Mouse (Mus musculus): ENCODE measurements around the gene Wdfy3. TPM values are rescaled to one million over a fixed set of nuclear protein-coding genes. Genes with fewer than 3 reads are reported as not detected.
A peak's percentile ranks its signal among the peaks of the same experiment; 100 is the strongest.

Wdfy3 gene
- polyA plus RNA-seq, 1 experiment = 68.1 TPM

DNA sequence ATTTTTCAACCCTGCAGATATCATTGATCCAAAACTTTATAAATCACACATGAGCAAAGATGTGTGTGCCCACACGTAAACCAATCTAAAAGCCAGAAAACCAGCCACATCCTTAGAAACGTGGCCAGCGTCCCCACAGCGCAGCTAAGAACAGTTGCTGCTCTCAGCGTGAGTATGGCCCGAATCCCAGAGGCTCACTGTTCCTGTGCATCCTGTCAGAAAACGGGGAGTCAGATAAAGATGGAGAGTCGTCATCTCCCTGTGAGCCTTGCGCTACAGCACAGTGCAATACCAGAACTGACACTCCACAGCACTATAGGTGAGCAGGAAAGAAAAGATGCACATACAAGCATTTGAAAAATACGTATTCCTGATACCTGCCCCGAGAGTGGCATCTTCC lies 172.9 kb downstream of the Wdfy3 start:
- TF ChIP-seq POLR2A (IDR thresholded peaks at IDR 0.05; ENCODE audit: borderline replicate concordance, extremely low read depth, insufficient read depth, insufficient read length, poor library complexity, severe bottlenecking) (no peak), CTCF (IDR thresholded peaks at IDR 0.05; ENCODE audit: borderline replicate concordance, extremely low read depth, insufficient read depth, insufficient read length) (no peak)
- DNase-seq (ENCODE audit: low read depth) = no peak

DNA sequence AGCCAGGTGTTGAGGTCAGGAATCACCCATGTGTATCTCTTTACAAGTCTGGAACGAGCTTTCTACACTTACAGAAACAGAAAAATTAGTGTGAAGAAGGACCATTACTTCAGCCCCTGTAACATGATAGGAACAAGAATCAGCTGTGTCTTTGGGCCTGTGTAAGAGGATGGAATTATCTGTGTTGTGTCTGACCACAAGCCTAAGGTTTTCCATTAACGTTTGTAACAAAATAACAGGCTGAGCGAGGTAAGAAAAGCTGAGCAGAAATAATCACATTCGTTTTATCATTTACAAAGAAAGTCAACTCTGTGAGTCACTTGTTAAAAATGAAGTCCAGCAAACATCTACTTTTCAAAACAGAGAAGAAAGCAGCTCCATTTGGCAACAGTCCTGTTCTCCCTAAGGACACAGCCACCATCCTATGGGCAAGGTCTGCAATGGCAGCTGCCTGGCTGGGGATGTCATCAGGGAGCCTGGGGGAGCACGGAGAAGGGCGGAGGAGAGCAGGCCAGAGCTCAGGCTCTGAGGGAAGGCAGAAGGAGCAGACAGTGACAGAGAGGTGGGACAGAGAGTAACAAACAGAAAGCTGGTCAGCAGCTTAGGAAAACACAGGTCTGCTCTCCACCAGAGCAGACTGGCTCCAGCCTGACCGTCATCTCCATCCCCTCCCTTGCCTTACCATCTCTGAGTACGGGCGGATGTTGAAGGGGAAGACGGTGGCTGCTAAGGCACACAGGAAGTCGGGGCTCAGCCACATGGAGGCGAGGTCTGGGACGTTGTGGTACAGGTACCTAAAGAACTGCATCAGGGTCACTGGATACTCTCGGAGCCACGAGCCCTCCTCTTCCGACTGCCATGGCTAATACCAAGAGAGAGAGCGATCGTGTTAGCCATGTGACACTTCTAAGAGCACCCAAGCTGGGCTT lies 173.7 kb downstream of the Wdfy3 start:
- no peak for DNase-seq (ENCODE audit: low read depth)
- no peak for TF ChIP-seq CTCF (IDR thresholded peaks at IDR 0.05; ENCODE audit: borderline replicate concordance, extremely low read depth, insufficient read depth, insufficient read length)
- no peak for TF ChIP-seq POLR2A (IDR thresholded peaks at IDR 0.05; ENCODE audit: borderline replicate concordance, extremely low read depth, insufficient read depth, insufficient read length, poor library complexity, severe bottlenecking)

DNA sequence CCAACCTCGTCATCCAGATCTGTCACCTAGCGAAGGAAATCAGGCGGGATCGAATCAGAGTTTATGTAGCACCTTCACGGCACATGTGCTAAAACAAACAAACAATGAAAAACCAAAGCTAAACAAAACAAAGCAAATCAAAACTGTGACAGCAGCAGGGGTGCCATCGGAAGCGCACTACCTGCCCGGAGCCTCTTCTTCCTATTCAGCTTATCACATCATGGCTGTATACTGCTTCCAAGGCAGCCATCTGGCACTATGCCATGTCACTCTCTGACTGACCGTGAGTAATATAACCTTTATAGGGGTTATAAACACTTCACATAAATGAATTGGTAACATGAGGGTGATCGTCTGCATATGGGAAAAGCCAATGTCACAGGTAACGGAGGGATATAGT lies 174.6 kb downstream of the Wdfy3 start:
- TF ChIP-seq POLR2A (IDR thresholded peaks at IDR 0.05; ENCODE audit: borderline replicate concordance, extremely low read depth, insufficient read depth, insufficient read length, poor library complexity, severe bottlenecking) = no peak
- no peak for DNase-seq (ENCODE audit: low read depth)

DNA sequence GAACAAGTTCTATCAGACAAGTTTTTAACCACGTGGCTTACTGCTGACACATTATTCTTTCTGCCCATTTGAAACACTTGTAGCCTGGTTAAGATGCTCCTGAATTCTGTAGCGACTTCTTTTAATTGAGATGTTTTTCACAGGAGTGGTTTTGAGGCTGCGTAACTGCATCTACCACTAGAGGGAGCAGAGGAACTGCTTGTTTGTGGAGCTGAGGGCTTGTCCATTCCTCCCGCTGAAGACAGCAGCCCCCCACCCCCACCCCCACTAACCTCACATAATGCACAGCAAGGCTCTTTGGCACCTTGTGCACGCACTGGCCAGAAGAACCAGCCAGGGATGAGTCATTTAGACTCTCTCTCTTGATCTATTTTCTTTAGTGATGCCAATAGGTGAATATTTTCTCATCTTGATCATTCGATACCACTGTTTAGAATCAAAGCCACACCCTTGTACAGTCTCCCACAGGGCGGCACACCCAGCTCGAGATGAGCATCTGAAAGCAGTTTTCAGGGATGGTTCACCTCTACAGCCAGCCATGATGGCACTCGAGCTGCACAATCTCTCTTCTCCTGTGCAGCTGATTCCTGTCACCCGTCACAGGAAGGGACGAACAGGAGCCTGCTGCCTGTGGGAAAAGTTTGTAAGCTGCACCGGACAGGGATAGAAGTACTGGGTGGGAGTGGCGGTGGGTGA lies 175.8 kb downstream of the Wdfy3 start:
- peak; percentile 51 for DNase-seq (ENCODE audit: low read depth)
- no peak for TF ChIP-seq POLR2A (IDR thresholded peaks at IDR 0.05; ENCODE audit: borderline replicate concordance, extremely low read depth, insufficient read depth, insufficient read length, poor library complexity, severe bottlenecking)
- TF ChIP-seq CTCF (IDR thresholded peaks at IDR 0.05; ENCODE audit: borderline replicate concordance, extremely low read depth, insufficient read depth, insufficient read length) = peak; percentile 62; the same call in 1 of the 2 replicates

DNA sequence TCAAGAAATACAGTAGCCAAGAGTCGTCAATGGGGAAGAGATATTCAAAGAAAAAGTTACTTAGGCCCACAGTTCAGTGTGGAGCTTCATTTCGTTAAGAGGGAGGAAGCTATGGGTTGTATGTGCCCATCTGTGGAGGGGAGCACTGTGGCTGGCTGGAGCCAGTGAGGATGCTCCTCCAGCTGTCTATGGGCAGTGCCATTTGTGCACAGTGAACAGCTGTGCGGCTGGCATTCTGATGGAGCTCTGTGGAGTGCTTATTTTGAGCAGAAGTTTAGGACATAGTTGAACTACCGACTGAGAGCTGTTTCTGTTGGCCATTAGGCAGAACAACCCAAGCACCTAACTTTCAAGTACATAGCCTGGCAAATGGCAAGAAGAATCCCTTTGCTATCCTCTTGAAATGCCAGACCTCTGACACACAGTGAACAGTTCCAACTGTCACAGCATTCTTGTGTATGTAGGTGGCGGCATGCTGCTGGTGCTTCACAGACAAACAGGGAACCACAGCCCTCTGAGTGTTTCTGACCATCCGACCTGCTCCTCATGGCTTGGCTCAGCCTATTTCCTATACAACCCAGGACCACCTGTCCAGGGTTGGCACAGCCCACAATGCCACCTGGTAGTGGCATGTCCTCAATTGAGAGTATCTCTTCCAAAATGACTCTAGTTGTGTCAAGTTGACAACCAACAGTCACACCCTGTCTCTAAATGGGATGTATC lies 177.9 kb downstream of the Wdfy3 start:
- DNase-seq (ENCODE audit: low read depth) = no peak
- TF ChIP-seq CTCF (IDR thresholded peaks at IDR 0.05; ENCODE audit: borderline replicate concordance, extremely low read depth, insufficient read depth, insufficient read length) = no peak
- no peak for TF ChIP-seq POLR2A (IDR thresholded peaks at IDR 0.05; ENCODE audit: borderline replicate concordance, extremely low read depth, insufficient read depth, insufficient read length, poor library complexity, severe bottlenecking)

DNA sequence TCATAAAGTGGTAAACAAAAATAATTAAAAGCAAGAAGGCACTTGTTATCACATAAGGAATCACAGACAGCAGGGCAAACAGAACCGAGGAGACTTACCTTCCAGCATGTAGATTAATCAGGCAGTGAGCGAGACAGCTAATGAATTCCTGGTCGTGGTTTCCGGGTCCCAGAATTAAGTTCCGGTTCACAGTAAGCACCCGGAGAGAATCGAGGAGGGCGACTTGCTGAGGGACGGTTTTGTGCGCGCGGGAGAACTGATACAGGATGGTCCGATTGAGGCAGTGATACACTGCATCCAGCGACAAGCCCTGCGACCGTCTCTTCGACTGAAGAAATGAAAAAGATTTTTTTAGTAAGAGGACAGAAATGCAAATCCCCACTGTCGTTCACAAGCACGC lies 181.7 kb downstream of the Wdfy3 start:
- no peak for TF ChIP-seq CTCF (IDR thresholded peaks at IDR 0.05; ENCODE audit: borderline replicate concordance, extremely low read depth, insufficient read depth, insufficient read length)
- TF ChIP-seq POLR2A (IDR thresholded peaks at IDR 0.05; ENCODE audit: borderline replicate concordance, extremely low read depth, insufficient read depth, insufficient read length, poor library complexity, severe bottlenecking) = no peak

DNA sequence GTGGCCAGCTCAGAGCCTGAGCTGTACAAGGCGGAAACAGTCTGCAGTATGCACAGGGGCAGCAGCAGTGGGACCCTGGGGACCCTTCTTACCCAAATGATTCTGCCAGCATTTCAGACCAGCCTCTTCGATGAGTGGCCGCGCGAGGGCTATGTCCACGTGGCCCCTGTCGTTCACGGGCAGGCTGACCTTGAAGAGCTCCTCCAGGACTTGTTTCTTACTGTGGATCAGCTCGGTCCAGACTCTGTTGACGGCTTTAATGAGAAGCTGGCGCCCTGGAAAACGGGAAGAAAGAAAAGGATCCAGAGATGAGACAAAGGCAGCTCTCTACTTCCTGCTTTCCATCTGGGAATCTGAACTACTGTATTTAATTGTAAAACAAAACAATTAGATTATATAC lies 184.7 kb downstream of the Wdfy3 start:
- TF ChIP-seq POLR2A (IDR thresholded peaks at IDR 0.05; ENCODE audit: borderline replicate concordance, extremely low read depth, insufficient read depth, insufficient read length, poor library complexity, severe bottlenecking) (no peak), CTCF (IDR thresholded peaks at IDR 0.05; ENCODE audit: borderline replicate concordance, extremely low read depth, insufficient read depth, insufficient read length) (no peak)
- no peak for DNase-seq (ENCODE audit: low read depth)

More for the DNA sequence above, 181.7 kb downstream of the Wdfy3 start:
- no peak for DNase-seq (ENCODE audit: low read depth)

DNA sequence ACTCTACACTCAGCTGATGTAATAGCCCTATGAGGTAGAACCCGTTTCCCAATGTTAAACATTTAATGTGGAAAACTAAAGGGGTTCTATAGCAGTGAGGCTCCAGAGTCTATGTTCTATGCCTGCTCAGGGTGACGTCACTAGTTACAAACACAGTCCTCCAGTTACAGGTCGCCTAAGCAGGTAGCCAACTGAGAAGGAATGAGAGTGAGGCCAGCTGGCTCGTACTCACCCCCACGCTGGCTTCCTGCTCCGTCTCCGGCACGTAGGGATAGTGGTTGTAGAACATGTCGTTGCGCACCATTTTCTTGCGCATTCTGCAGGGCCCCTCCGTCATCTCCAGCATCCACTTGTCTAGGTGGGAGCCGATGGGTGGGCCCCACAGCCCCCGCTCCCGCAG lies 187.5 kb downstream of the Wdfy3 start:
- no peak for DNase-seq (ENCODE audit: low read depth)
- TF ChIP-seq CTCF (IDR thresholded peaks at IDR 0.05; ENCODE audit: borderline replicate concordance, extremely low read depth, insufficient read depth, insufficient read length) (no peak), POLR2A (IDR thresholded peaks at IDR 0.05; ENCODE audit: borderline replicate concordance, extremely low read depth, insufficient read depth, insufficient read length, poor library complexity, severe bottlenecking) (no peak)

DNA sequence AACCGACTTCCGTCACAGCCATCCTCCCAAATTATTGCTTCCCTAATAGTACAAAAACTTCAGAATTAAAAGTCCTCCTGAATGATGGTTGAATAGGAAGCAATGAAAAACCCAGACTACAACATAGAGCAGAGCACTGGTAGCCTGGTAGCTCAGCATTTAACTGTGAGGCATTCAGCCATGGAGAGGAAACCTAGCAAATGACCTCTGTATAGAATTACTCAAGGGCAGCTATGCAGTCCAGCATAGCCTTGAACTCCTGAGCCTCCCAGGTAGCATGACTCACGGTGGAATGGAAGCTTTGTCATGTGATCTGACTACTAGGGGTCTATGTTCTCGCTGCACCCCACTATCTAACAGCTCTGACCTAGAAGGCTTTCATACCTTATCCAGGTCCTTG lies 189.8 kb downstream of the Wdfy3 start:
- DNase-seq (ENCODE audit: low read depth) = no peak

DNA sequence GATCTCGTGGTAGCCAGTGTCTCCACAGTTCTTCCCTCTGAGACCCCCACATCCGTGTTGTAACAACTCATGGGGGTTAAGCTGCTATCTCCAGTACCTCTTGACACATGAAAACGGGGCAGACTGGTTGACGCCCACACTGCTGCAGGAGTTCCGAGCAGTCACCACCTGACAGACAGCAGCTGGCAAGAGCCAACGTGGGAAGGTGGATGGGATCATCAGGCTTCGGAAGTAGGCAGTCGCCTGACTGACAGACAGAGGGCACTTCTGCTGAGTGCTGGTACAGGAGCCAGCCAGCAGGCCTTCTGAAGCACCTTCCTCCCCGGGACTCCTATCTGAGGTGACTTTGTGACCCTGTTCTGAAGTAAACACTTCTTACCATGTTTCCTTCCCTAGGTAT lies 191.3 kb downstream of the Wdfy3 start:
- DNase-seq (ENCODE audit: low read depth) = no peak
- TF ChIP-seq POLR2A (IDR thresholded peaks at IDR 0.05; ENCODE audit: borderline replicate concordance, extremely low read depth, insufficient read depth, insufficient read length, poor library complexity, severe bottlenecking) = no peak
- no peak for TF ChIP-seq CTCF (IDR thresholded peaks at IDR 0.05; ENCODE audit: borderline replicate concordance, extremely low read depth, insufficient read depth, insufficient read length)

More for the DNA sequence above, 189.8 kb downstream of the Wdfy3 start:
- TF ChIP-seq POLR2A (IDR thresholded peaks at IDR 0.05; ENCODE audit: borderline replicate concordance, extremely low read depth, insufficient read depth, insufficient read length, poor library complexity, severe bottlenecking) = no peak
- TF ChIP-seq CTCF (IDR thresholded peaks at IDR 0.05; ENCODE audit: borderline replicate concordance, extremely low read depth, insufficient read depth, insufficient read length) = no peak

DNA sequence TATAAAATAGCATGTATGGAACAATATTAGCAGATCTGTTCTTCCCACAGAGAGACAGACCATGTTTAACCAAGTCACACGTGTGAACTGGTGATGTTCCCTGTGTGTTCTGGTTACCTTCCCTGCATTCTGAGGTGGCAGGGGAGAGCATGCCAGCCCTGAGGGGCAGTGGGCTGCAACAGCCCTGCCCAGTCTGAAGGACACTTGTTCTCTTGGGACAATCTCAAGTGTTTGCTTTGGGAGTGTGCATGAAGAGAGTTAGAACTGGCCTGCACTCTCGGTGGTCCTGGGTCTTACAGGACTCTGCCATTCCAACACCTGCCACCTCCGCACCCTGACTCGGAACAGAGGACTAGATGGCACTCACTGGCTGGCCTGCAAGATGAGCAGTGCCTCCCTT lies 193.5 kb downstream of the Wdfy3 start:
- TF ChIP-seq POLR2A (IDR thresholded peaks at IDR 0.05; ENCODE audit: borderline replicate concordance, extremely low read depth, insufficient read depth, insufficient read length, poor library complexity, severe bottlenecking) = no peak
- no peak for TF ChIP-seq CTCF (IDR thresholded peaks at IDR 0.05; ENCODE audit: borderline replicate concordance, extremely low read depth, insufficient read depth, insufficient read length)
- no peak for DNase-seq (ENCODE audit: low read depth)

Measured in brain, embryonic 14.5 days (tissue).